Mouse (Mus musculus) embryonic fibroblast, embryonic 13.5 days (primary cell): ENCODE measurements at regions not wholly inside any gene's neighbourhood (a gene's known extent, or its start where the extent isn't known, plus 50 kb on each side); places are given as distances from the start of the nearest gene placed in this dataset.

Source experiments
- CTCF ChIP-seq: IDR thresholded peaks from 2 replicates; pipeline ENCODE4 v1.5.1; 2011; ENCODE audit warnings: mild to moderate bottlenecking, control low read depth, low read length, moderate library complexity, borderline replicate concordance; ENCODE audit not compliant: insufficient read depth
- POLR2A ChIP-seq: IDR thresholded peaks from 2 replicates; pipeline ENCODE4 v1.6.1; 2011; ENCODE audit warnings: low read depth, mild to moderate bottlenecking, control low read depth, low read length, moderate library complexity

GRCm38 (mm10) chr10:96880771-96881170 is 264.0 kb downstream of the Btg1 start:
- TF ChIP-seq CTCF (no peak), POLR2A (no peak)
